Comparison of ENCODE assay signal across 9 mouse cellular contexts in genomic region chr9:106274652-106275180, GRCm38 (mm10). TPM values are rescaled to one million over a fixed set of nuclear protein-coding genes. Genes with fewer than 3 reads are reported as not detected.
"Had no signal": no experiment of that assay in that cellular context is flagged by ENCODE, and none has a peak within 500 bp of the region (broad histone marks: within the 10 kb centered on the region; RNA-seq: fewer than 3 reads in every experiment).

No protein-coding gene starts in this region.

- H3K4me2 ChIP-seq: liver, embryonic 11.5 days; liver, embryonic 15.5 days; lung, embryonic 14.5 days; midbrain, embryonic 13.5 days had no signal

- H3K36me3 ChIP-seq: limb, embryonic 10.5 days; liver, embryonic 15.5 days; midbrain, embryonic 13.5 days had no signal

- ATAC-seq: midbrain, embryonic 13.5 days had no signal

- H3K27me3 ChIP-seq: liver, embryonic 15.5 days; midbrain, embryonic 13.5 days had no signal

- H3K9me3 ChIP-seq: limb, embryonic 10.5 days; liver, embryonic 15.5 days; midbrain, embryonic 13.5 days had no signal

- H3K9ac ChIP-seq: liver, embryonic 15.5 days; lung, embryonic 14.5 days; midbrain, embryonic 13.5 days had no signal

- H3K4me3 ChIP-seq: limb, embryonic 10.5 days; liver, embryonic 15.5 days; midbrain, embryonic 13.5 days had no signal

- DNase-seq: kidney, postnatal 36 days; lung, embryonic 14.5 days; right cerebral cortex, postnatal 14 days; thymus, postnatal 4 days had no signal

- H3K27ac ChIP-seq: kidney, postnatal 0 days; limb, embryonic 10.5 days; liver, embryonic 15.5 days; midbrain, embryonic 13.5 days had no signal

RNA-seq across cellular contexts. Expression of gene Tlr9, which starts 52.3 kb away (rescaled TPM):
- polyA plus RNA-seq: limb, embryonic 10.5 days; liver, embryonic 11.5 days; midbrain, embryonic 13.5 days had no signal
